Mouse (Mus musculus) 416B (cell line): ENCODE measurements around the gene Daam1.

ENCODE experiments used
- DNase-seq: peaks from one replicate; pipeline ENCODE4 v3.0.0; 2011; ENCODE audit warnings: low read depth

Gene Daam1

DNA sequence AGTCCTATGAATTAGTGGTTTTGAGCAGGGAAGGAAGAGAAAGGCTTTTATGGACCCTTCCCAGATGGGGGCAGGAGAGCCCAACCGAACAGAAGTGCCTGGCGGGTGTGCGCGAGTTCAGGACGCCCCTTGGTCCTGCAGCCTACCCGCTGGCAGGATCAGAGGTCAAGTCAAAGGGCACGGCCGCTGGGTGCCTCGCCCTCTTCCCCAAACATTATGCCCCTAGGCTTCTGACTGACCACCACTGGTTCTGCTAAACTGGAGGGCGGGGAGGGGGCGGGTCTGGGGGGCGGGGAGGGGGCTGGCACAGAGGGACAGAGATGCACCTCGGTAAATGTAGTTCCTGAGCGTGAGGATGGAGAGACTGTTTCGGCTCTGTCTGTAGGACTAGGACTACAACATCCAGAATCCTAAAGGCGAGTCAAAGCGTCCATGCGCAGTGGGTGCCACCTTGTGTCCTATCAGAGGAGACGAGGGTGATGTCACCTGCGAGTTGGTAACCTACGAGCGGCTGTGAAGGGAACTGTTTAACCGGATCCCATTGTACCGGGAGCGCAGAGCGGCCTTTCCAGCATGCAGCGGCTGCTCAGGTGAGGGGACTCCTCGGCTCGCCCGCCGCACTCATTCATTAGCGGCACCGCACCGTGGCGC, at the start of gene Daam1:
TSS of gene Daam1 (plus strand) at position 472 of the 651 bp plus-strand sequence.
- peak; percentile 99 for DNase-seq

DNA sequence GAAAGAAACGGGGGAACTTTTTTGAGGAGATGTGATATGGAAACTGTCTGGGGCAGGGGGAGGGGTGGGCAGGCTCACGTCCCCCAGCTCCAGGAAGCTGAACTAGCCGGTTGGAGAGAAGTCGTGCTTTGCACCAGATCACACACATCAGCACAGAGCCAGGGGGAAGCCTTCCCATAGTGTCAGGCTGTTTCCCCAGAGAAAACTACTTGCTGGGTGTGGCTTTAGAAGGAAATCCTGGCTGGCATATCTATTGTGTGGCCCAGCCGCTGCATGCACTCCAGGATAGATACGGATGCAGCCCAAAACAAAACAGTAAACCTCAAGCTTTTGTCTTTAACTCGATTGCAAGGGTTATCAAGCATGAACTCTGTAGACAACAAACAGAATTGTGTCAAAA, 49.7 kb upstream of the Daam1 start:
- DNase-seq: no peak

DNA sequence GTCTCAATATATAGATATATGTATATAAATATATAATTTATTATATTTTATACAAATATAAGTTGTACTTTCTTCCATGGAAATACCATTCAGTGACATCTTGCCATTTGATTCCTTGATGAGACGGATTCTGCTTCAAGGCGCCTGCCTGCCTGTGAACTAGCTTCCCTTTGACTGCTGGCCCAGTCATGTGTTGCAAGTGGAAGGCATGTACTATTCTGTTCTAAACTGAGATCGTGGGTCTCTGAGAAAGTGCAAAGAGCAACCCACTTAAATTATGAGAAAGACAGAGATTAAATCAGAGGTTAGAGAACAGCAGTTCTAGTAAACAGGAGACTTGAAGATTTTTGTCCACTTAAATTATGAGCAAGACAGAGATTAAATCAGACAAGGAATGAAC, 46.9 kb upstream of the Daam1 start:
- DNase-seq: no peak

DNA sequence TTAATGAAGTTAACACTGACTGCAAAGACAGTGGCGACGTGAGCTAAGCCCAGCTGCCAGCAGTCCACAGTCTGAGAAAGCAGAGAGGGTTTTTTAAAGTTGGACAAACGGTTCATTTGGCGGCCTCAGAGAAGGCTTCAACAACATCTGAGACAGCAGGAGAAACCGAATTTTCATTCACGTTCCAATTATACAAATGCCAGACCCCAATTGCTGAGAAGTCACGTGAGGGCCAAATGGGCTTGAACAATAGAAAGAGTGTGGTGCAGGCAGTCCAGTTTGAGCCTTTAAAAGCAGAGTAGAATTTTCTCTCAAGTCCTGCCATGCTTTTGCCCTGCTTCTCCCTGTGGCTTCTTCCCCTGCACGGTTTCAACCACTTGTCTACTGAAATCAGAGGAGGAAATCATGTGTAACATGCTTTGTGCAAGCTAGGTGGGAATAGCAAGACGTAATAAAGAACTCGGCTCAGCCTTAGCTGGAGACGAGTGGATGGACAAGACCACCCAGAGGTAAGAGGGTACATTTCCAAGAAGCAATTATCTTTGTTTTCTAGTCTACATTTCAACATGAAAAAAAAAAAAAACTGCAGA, 46.1 kb upstream of the Daam1 start:
- no peak for DNase-seq

DNA sequence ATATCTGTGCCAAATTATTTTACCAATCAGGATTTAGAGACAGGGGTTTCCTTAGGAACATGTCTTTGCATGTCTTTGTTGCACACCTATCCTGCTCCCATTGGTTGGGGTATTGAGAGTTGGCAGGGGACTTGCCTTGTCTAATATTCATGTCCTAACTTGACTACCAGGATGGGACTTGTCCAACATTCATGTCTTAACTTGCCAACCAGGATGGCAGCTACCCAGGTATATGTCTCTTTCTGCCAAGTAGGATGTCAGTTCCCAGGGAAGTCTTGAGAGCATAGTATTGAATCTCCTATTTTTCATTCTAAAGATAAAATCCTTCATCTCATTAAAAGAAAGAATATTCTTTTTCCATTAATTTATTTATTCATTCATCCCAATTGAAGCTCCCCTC, 44.4 kb upstream of the Daam1 start:
- no peak for DNase-seq

DNA sequence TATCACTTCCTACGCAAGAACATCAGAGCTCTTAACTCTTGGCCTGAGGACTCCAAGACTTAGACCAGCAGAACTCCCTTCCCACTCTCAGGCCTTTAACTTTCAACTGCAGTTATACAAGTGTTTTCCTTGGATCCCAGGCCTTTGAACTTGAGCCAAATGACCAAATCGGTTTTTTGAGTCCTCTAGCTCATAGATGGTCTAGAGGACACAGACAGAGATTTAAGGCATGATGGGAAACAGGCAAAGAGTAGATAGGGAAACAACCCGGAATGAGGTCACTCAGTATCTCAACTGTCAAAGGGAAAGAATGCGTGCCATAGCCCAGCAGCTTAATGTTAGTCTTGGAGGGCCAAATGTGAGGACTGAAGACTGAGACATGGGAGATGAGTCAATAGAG, 42.1 kb upstream of the Daam1 start:
- no peak for DNase-seq

DNA sequence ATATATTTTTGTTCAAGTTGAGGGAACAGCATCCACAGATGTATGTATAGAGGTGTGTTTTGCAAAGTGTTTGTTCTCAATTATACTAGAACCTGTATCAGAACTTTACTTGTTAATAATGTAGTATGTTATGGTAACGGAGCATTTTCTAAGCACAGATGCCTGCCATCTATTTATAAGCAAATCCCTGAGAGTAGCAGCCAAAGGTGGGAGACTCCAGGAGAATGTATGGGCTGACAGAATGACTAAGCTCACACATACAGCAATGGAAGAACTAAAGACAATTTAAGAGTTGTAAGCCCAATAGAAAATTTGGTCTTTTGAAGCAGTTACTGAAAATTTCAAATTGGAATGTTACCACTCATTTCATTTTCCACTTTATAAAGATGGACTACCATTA, 40.3 kb upstream of the Daam1 start:
- DNase-seq: no peak

DNA sequence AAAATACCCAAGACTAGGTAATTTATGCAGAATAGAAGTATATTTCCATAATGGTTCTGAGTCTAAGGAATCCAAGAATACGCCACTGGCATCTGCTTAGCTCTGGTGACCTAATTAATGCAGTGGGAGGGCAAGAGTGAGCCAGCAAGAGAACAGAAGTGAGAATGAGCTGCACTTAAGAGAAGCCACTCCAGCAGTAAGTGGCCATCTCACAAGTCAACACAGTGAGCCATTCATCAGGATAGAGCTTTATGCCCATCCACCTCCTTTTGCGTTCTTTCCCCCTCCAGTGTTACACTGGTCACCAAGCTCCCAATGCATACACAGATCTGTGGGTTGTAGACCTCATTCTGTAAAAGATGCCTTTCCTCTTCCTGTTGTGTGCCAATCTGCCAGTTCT, 37.8 kb upstream of the Daam1 start:
- DNase-seq: no peak

DNA sequence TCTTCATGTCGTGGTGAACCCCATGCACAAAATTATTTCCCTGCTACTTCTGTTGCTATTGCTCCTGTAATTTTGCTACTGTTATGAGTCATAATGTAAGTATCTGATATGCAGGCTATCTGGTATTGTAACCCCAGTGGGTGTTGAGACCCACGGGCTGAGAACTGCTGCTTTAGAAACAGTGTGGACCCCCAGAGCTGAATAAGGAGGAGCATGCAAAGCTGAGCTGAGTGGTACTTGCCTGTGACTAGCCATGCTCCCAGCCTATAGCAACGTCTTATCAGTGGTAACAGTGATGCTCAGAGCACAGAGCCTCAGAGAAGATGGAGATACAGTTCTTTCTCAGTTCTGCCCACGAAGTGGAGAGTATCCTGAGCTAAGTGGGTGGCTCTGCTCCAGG, 35.3 kb upstream of the Daam1 start:
- no peak for DNase-seq

DNA sequence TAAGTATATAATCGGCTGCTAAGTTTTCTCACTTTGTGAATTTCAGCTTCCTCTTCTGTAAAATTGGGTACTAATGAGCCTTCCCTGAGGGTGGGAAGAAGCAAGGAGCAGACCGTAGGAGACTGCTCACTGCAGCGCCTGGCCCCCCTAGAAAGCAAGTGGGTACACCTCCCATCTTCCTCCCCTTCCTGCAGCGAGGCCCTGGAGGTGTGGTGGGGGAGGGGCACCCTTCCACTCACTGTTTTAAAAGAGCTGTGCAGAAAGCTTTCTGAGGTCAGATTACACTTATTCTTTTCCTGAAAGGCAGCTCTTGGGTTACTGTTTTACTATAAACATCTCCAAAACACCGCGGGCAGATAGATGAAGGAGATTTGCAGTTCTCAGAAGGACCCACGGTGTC, 34.4 kb upstream of the Daam1 start:
- no peak for DNase-seq

DNA sequence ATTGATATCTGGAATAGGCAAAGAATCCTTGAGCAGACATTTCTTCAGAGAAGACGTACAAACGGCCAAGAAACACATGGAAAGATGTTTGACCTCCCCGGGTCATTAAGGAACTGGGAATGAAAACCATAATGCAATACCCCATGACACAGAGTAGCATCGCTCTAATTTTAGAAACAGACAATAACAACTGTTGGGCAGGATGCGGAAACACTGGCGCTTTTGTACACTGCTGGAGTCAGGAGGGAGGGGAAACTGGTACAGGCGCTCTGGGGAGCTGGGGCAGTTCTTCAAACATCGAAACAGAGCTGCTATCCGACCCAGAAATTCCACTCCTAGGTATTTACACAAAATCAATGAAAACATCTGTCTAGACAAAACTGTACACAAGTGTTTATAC, 23.6 kb upstream of the Daam1 start:
- DNase-seq: no peak

DNA sequence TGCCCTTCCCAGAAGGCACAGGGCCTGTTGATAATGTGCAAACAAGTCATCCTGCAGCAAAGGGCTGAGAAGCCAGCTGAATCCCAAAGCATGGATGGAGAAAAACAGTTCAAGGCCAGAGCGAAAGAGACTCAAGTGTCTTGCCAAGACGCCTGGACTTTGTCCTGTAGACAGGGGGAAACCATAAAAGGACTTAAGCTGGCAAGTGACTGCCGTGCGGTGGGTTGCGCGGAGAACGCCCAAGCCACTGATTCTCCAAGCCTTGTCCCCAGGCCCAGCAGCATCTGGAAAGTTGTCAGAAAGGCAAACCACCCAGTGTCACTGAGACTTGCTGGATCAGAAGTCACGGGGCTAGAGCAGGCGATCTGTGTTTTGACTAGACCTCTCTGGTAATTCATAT, 22.2 kb upstream of the Daam1 start:
- no peak for DNase-seq

DNA sequence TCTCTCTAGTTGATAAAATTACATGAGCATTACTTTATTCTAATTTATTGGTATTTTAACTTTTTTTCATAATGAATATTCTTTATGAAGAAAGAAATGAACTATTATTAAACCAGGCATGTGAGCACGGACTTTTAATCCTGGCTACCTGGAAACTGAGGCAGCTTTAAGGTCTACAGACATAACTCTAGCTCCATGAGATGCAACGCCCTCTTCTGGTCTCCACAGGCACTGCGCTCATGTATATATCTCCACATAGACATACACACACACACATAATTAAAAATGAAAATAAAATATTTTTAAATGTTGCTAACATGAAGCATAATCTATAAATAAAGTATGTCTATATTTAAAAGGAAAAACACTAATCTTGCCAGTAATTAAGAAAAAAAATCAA, 21.3 kb upstream of the Daam1 start:
- DNase-seq: no peak

DNA sequence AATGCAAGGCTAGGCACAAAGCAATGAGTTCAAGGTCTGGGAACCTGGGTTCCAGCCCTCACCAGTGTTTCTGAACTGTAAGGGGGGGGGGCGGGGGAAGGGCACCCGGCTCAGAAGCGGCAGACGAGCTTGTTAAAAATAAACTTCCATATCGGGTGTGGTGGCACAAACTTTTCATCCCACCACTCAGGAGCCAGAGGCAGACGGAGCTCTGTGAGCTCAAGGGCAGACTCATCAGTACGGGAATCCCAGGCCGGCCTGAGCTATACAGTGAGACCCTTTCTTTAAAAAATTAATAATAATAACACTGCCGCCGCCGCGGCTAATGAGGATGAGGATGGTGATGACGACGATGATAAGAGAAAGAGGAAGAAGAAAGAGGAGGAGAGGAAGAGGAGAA, 18.3 kb upstream of the Daam1 start:
- DNase-seq: no peak

DNA sequence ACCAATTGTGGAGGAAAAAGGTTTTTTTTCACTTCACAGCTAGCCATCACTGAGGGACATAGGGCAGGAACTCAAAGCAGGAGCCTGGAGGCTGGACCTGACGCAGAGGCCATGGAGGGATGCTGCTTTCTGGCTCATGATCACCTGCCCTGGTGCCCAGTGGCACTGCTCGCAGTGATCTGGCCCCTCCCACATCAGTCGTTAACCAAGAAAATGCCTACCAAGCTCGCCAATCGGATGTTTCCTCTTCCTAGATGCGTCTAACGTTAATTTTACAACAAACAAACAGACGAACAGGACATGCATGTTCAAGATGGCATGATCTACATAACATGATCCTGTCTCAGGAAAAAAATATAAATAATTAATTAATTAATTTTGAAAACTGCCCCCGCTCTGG, 17.6 kb upstream of the Daam1 start:
- DNase-seq: no peak

DNA sequence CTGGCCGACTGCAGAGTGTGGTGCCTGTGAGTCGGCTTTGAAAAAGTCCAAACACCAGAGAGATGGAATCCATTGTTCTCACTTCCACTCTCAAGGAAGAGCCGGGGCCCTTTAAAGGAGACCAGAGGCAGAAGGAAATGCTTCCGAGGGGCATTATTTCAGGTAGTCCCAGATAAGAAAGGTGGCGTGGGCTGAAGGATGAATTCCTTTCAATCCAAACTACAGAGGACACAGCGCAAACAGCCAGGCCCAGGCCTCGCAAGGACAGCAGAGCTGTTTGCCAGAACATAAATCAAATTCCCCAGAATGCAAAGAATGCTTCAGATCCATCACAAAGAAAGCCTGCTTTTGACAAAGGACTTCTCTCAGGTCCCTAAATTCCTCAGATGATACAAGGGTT, 17.1 kb upstream of the Daam1 start:
- no peak for DNase-seq

DNA sequence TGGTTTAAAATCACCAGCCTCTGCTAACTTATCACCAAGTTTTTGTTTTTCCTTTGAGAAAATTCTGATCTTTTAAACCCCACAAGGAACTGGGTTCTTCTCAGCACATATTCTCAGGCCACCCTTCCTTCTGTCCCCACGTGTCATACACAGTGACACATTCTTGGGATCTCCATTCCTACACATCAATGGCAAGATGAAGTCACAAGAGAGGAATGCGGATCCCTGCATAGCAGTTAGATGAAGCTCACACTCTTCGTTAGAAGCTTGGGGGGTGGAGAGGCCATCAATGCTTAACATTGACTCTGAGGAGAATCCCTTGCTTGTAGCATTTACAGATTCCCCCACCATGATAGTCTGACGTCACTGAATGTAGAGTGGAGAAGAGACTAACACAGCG, 10.8 kb upstream of the Daam1 start:
- no peak for DNase-seq

DNA sequence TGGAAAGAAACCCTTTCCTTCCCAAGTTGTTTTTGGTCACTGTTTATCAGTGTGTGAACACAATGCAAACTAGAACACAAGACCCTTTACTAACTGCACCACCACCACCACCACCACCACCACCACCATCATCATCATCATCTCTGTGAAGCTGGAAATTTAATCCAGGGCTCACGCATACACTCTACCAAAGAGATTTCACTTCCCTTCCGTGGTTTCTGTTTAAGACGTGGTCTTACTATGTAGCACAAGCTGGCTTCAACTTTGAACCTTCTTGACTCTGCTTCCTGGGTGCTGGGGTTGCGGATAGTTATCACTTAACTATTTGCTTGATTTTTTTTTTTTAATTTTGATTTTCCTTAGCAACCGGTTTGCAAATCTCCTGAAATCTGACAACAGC, 9.6 kb upstream of the Daam1 start:
- no peak for DNase-seq

DNA sequence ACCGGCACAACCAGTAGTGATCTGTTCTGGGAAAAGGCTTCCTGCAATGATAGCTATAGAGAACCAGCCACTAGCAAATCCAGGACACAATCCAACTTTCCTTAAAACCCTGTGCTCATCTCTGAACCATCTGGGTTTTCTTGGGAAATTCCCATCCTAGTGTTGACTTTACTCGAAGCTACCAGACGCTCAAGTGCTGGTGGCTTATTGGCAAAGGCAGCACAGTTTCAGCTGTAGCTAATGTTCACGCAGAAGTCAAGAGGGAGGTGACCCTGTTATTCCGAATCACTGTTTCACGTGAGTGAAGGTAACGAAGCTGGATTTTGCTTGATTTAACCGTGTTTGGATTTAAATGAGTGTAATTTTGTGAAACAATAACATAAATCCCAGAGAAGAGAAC, 9.1 kb upstream of the Daam1 start:
- DNase-seq: no peak

DNA sequence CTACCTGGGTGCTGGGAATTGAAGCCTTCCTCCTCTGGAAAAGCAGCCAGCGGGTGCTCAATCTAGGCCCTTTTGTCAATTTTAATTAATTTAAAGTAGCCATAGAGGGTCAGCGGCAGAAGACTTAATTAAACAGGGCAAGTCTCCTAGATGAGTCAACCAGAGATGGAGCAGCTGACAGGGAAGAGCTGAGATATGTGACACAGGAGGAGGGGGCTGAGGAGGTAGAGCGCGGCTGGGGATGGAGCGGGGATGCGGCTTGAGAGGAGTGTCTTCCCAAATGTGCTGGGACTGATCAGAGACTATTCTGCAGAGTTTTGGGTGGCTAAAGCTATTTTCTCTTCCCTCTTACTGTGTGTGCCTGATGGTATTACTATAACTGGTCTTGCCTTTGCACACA, 6.0 kb upstream of the Daam1 start:
- DNase-seq: no peak

DNA sequence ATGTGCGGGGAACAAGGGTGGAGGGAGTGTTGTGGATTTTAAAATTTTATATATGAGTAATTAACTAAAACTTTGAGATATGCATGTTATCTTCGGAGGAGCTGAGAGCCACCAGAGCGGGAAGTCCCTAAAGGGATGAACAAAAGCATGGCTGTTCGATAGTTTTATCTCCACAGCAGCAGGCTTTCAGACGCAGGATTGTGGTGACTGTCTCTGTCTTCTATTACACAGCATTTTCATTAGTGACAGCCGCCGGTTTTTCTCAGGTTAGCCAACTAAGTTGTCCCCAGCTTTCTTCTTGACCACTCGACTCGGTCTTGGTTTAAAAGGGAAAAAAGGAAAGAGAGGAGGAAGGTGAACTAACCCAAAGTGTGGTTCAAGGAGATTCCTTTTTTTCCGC, 739 bp upstream of the Daam1 start:
- peak; percentile 49 for DNase-seq

DNA sequence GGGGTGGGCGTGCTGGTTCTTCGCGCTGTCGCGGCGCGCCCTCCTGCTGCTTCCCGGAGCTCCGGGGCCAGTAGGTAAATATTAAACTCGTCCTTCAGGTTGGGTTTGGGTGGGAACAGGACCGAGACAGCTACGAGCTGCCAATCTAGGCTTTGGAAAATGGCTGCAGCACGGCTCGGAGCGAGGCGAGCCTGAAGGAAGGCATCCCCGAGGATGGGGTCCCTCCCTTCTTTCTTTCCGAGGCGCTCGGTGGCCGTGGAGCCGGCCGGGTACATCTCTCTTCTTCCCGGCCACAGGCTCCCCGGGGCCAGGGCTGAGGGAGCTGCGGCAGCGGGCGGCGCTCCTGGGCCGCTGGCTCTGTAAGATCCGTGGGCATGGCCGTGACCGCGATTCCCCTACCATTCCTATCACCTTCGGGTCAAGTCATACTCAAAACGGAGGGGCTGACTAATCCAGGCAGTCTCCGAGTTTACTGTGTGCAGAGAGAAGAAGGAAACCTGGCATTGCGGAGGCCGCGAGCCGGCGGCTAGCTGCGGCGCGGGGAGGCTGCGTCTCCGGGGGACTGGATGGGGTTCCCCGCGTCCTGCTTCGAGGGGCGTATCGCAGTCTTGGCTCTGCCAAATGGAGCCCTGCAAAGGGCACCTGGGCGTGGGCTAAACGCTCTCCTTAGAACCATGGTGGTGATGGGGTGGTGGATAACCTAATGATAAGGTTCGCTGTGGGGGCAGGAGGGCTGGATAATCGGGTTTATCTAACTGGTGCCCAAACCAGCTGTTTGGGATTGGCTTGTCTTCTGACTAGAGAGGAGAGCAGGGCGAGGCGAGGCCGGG, 595 bp downstream of the Daam1 start:
- peak; percentile 36 for DNase-seq

DNA sequence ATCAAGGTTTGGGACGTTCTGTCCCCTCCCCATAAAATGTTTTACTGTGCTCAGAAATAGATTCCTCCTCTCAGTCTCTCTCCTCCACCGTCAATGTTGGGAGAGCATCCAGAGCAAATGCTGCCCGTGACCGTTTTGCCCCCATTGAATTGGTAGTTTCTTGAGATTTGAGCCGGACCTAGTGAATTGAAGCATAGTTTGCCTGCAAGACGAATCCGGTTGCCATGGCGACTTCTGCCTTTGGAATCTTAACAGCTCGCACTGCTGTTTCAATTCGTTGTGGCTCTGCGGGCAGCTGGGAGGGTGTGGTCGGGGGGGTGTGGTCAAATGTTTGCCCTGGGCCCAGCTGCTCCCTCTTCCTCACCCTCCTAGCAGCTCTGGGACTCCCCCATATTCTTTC, 1.3 kb downstream of the Daam1 start:
- DNase-seq: peak; percentile 79

DNA sequence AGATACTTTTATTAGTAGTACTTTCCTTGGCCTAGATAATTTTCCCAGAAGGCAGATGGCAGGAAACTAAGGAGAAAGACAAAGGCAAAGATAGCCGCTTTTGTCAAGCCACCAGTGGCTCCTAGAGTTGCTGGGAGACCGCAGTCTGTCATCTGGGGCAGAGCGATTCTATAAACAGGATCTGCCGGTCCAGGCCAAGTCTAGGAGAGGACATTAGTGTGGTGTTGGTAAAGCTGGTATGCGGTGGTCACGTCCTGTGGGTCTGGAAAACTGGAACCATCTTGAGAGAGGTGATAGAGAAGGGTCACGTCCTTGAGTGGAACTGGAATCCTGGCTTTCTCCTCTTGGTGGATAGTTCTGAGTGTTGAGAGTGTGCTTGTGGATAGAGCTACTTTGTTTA, 3.2 kb downstream of the Daam1 start:
- DNase-seq: no peak
